Mouse (Mus musculus) forelimb bud, embryonic 11.5 days (tissue): ENCODE measurements around the gene Spns3.

Experiments used
- DNase-seq: peaks from one replicate; pipeline ENCODE4 v3.0.0-alpha.2; 2012; ENCODE audit warnings: low read depth, low spot score

Spns3 gene

DNA sequence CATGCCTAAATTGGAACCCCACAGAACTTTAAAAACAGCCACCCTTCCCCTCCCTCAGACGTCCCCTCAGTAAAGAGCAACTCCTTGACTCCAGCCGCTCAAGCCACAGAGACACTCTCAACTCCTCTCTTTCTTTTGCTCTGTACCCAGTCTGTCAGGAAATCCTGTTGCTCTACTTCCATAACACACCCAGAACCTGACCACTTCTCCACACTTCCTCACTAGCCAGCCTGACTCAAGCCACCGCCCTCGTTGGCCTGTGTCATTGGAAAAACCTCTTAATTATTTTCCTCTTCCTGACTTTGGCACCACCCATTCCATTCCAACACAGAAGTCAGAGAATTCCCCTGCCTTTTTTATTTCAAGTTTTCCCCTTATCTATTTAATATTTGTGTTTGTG is 31.1 kb downstream of the Spns3 start:
- DNase-seq = no peak

DNA sequence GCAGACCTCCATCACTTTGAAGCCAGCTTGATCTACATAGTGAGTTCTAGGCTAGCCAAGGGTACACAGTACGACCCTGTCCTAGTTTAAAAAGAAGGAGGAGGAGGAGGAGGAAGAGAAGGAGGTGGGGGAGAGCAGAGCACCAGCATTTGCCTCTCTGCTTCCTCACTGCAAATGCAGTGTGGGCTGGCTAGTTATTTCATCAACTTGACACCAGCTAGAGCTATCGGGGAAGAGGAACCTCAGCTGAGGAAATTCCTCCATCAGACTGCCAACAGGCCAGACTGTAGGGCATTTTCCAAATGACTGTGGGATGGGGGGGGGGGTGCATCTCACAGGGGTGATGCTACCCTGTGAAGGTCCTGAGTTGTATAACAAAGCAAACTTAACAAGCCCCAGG is 31.9 kb downstream of the Spns3 start:
- DNase-seq = no peak

DNA sequence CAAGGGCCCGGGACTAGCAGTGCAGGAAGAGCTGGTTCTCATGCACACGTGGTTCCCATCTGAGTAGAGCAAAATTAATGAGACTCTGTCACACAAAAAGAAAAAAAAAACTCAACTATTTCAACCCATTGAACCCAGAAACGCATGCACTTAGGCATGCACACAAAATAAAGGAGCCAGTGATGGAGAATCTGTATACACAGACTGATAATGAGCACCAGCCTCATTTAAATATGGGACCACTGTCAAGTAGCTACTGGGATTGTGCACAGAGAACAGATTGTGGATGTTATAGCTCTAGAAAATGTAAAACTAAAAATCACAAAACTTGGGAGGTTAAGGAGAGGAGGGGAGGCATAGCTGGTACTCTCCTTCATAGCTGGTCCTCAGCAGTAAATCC is 35.3 kb downstream of the Spns3 start:
- DNase-seq = no peak

GRCm38 (mm10) chr11:72508651-72509050 is 41.7 kb downstream of the Spns3 start:
- no peak for DNase-seq

- DNase-seq = no peak
These were observed 42.7 kb downstream of the Spns3 start for GRCm38 (mm10) chr11:72507651-72508050.

GRCm38 (mm10) chr11:72504016-72504797 is 46.1 kb downstream of the Spns3 start:
- no peak for DNase-seq

DNA sequence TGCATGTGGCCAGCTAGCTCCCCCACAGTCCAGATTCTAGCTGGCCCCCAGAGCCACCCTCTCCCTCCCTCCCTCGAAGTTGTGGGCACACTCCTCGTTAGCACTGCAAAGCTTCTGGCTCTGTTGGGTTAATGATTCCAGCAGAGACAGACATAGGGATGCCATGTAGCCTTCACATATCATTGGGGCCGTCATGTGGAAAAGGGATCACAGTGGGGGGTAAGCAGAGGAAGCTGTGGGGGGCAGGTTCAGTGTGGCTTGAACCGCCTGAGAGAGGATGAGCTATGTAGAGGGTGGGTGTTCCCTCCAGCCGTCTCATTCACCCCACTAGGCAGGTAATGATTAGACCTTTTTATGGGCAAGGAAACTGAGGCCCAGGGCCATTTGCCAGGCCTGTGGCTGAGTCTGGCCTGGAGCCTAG is 46.8 kb downstream of the Spns3 start:
- DNase-seq = no peak

DNA sequence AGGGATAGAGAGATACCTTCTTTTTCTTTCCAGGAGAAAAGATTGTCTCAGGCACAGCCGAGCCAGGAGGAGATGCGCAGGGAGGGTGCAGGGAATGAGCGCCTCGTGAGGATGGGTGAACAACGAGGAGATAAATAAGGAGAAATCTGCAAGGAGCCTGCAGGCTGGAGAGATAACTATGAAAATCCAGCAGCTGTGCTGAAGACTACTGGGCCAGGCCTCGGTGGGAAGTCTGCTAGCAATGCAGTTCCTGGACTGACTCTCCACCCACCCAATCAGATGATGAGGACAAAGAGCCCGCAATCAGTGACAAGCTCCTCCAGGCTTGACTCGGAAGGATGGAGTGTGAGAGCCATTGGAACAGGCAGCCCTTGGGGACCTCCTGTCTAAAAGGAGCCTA is 48.1 kb downstream of the Spns3 start:
- no peak for DNase-seq

DNA sequence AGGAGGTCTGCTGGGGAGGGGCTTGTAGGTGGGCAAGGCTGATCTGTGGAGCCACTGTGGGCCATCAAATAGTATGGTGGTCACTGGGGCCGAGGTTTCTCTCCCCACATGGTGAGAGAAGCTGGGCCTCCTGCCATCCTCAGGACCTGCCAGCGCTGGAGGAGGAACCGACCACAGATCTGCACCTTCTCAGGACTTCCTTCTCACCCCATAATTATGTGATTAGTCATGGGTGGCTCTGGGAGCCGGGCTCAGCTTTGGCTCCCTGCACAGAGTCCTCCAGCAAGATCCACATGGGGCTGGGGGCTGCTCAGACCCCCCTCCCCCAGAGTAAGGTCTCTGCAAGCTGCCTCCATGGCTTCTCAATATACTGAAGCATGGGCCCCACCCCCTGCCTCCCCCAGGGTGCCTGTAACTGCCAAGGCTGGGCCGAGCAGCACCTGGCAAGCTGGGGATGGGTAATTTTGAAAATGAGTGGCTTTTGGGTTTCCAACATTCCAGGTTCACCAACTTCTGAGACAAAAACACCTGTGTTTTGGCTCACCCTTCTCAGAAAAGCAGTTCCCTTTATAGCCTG is 48.8 kb downstream of the Spns3 start:
- no peak for DNase-seq

DNA sequence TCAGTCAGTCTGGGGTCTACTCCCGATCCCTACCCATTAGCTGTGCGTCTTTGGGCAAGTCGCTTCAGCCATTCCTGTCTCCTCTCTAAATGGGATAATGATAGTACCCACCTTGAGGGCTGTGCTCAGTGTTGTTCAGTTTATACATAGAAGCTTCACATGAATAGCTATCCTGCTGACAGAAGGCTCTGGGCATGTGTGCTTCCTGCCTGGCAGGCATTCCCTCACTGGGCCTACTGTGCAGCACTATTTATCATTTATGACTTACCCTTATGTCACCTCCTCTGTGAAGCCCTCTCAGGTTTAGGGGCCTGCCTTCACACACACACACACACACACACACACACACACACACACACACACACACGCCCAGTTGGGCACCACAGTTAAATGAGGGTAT is 50.2 kb downstream of the Spns3 start:
- DNase-seq = no peak

DNA sequence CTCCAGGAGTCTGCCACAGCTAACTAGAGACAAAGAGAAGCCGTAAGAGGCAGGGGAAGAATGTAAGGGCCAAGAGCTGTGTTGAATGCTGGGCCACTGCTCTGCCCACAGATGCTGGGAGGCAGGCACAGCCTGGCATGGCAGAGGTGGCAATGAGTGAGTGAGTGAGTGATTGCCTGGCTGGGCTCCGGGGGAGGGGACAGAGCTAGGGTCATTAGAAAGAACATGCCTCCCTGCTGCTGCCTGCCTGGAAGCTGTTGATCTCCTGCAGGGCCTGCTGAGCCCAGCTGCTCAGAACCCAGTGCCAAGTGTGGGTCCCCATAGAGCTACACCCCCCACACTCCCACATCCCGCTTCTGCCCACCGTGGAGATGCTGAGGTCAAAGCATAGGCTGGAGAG is 52.9 kb downstream of the Spns3 start:
- DNase-seq = no peak

- no peak for DNase-seq
These were observed 53.5 kb downstream of the Spns3 start for GRCm38 (mm10) chr11:72496775-72497174.

DNA sequence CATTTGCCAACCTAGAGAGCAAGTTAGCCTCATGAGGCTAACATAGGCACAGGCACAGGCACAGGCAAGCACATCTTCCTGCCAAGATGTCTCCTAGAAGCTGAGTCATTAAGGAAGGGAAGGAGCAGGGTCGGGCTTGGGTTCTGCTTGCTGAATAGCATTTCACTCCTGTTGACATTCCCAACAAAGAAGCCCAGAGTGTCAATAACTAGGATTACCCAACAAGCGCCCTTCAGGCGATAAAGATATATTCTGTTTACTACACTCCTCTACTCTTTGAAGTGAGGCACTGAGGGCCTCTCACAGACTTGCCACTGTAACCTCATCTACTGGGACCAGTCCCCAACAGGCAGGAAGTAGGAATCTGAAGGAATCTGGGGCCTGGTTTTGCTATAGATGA is 54.2 kb downstream of the Spns3 start:
- DNase-seq = no peak

DNA sequence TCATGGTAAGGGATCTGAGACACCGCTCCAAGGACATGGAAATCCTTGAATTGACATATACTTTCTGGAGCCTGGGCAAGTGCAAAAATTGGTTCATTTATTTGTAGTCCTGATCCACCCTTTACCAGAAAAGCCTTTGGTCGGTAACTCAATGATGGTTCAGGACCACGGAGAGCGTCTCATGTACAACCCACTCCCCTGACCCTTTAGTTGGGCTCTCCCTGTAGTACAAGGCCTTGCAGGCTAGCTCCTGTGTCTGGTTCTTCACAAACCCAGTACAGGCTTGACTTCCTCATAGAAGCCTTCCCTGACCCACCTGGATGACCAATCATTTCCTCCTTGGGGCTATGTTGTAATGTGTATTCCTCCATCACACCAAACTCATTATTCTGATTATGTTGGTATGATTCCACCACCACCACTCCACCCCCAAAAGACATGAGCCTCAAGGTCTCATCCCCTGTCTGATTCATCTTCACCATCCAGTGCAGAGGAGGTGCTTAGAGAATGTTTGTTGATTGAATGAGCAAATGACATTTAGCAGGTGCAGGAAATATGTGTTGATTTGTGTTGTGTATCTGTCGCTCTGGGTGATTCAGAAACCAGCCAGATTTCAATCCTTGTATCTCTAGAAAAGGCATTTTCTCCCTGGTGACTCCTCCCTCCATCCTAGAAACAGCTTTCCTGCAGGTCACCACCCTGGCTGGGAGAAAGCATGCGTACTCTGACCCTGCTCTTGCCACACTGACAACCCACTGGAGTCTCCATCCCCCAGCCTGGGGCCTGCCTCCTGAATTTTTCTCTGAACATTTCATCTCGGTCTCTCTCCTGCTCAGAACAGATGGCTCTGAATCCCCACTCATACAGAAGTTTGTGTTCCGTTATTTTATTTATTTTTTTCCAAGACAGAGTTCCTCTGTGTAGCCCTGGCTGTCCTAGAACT is 56.0 kb downstream of the Spns3 start:
- DNase-seq = peak; percentile 75

- DNase-seq = no peak
These were observed 59.0 kb downstream of the Spns3 start for GRCm38 (mm10) chr11:72491130-72491960.

DNA sequence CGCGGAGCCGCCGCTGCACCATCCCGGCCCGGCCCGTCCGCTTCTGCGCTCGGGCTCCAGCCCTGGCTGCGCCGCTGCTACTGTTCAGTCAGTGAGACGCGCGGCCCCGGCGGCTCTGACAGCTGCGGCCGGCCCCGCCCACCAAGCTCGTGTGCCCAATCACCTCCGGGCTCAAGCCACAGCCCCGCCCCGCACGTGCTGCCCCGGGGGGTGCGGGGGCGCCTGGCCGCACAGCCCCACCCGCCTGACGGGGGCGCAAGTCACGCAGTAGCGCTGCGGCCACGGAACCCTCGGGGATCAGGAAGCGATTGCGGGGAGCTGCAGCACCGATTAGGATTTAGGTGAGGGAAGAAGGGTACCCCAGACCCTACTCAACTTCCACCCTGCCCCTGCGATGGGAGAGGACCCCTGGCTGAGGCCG is 60.4 kb downstream of the Spns3 start, which contains the start of gene Spns2:
TSS of gene Spns2 (minus strand) at position 24 of the 421 bp plus-strand sequence.
- DNase-seq = peak; percentile 61

GRCm38 (mm10) chr11:72489397-72489796 is 60.9 kb downstream of the Spns3 start:
- DNase-seq = no peak

- DNase-seq = no peak
These were observed 61.5 kb downstream of the Spns3 start for GRCm38 (mm10) chr11:72488753-72489271.

GRCm38 (mm10) chr11:72487739-72488138 is 62.6 kb downstream of the Spns3 start:
- no peak for DNase-seq

- DNase-seq = no peak
These were observed 63.1 kb downstream of the Spns3 start for GRCm38 (mm10) chr11:72487171-72487570.

- no peak for DNase-seq
These were observed 64.3 kb downstream of the Spns3 start for GRCm38 (mm10) chr11:72485960-72486359.
